Mouse (Mus musculus) midbrain, embryonic 14.5 days (tissue): ENCODE results near the gene Irx4. TPM values are rescaled to one million over a fixed set of nuclear protein-coding genes. Genes with fewer than 3 reads are reported as not detected.

Experiments used
- ATAC-seq: fragments of 200-750 bp; cut with Nextera tagmentation; 2 replicates; pipeline ENCODE4 v1.8.0; 2017; ENCODE audit warnings: moderate number of reproducible peaks, moderate library complexity; ENCODE audit not compliant: low FRiP score, low TSS enrichment
- DNase-seq: peaks from one replicate; pipeline ENCODE4 v3.0.0-alpha.2; 2015
- H3K27ac ChIP-seq: fragments of 300-500 bp; sonication (generic); replicated peaks from 2 replicates; pipeline ENCODE4 v1.5.1; 2014; ENCODE audit warnings: mild to moderate bottlenecking, low read depth, low read length, moderate library complexity
- H3K27me3 ChIP-seq: fragments of 300-500 bp; sonication (generic); 2 replicates; pipeline ENCODE4 v1.6.1; 2014; ENCODE audit warnings: low read length, control low read depth, mixed read lengths; ENCODE audit not compliant: control insufficient read depth, insufficient read depth
- H3K36me3 ChIP-seq: fragments of 300-500 bp; sonication (generic); 2 replicates; pipeline ENCODE4 v1.6.1; 2014; ENCODE audit warnings: low read length, control low read depth; ENCODE audit not compliant: control insufficient read depth, insufficient read depth
- H3K4me1 ChIP-seq: fragments of 300-500 bp; sonication (generic); 2 replicates; pipeline ENCODE4 v1.6.1; 2014; ENCODE audit warnings: mild to moderate bottlenecking, antibody characterized with exemption, low read length, control low read depth; ENCODE audit not compliant: control insufficient read depth, insufficient read depth
- H3K4me2 ChIP-seq: fragments of 300-500 bp; sonication (generic); 2 replicates; pipeline ENCODE4 v1.6.1; 2014; ENCODE audit warnings: mild to moderate bottlenecking, low read length, moderate library complexity
- H3K4me3 ChIP-seq: fragments of 300-500 bp; sonication (generic); replicated peaks from 2 replicates; pipeline ENCODE4 v1.5.1; 2014; ENCODE audit warnings: low read depth, low read length
- H3K9ac ChIP-seq: fragments of 300-500 bp; sonication (generic); replicated peaks from 2 replicates; pipeline ENCODE4 v1.6.1; 2014; ENCODE audit warnings: mild to moderate bottlenecking, low read length, moderate library complexity
- H3K9me3 ChIP-seq: fragments of 300-500 bp; sonication (generic); 2 replicates; pipeline ENCODE4 v1.6.1; 2016; ENCODE audit warnings: low read length, control low read depth, mixed read lengths; ENCODE audit not compliant: control insufficient read depth
- WGBS: fragments of 180-500 bp; shearing (Covaris S2); extraction: QIAGEN DNeasy Blood & Tissue Kit; methylation state at CpG from one replicate; pipeline ENCODE4 v1.1.7; 2014; 5-methylcytosine and 5-hydroxymethylcytosine counted together
- polyA plus RNA-seq: library from polyadenylated mRNA; unstranded; fragments of >200 nt; fragmentation: Nextera tagmentation; extraction: Ambion mirVana; gene quantifications from 2 replicates; pipeline ENCODE4 v1.2.1, GENCODE M21; 2014

Irx4 gene
- polyA plus RNA-seq, 1 experiment from 2014 or later, result 2.3 TPM

DNA sequence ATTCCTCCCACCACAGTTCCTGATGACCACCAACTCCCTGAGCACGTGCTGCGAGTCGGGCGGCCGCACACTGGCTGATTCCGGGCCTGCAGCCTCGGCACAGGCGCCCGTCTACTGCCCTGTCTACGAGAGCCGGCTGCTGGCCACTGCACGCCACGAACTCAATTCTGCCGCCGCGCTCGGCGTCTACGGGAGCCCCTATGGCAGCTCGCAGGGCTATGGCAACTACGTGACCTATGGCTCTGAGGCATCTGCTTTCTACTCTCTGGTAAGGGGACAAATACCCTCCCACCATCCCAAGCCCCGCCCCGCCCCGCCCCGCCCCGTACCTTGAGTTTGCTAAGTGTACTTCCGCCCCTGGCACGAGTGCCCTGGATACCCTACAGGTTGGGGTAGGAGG is 5.2 kb downstream of the Irx4 start:
- no peak; the same call in 1 of the 2 replicates for ATAC-seq
- no peaks in the 10 kb centered on the region for H3K36me3 ChIP-seq
- H3K9ac ChIP-seq, result no peak overlapping the region
- peaks cover 27% of the 10 kb centered on the region for H3K4me1 ChIP-seq
- H3K27ac ChIP-seq, result no peak overlapping the region
- H3K4me3 ChIP-seq, result 0 out of 2 replicates have a peak overlapping the region, but pooled peaks have one; percentile 1
- DNase-seq, result peak; percentile 70
- H3K4me2 ChIP-seq, result peak overlapping the region; percentile 39
- no peaks in the 10 kb centered on the region for H3K9me3 ChIP-seq
- under 1% methylated on average over 28 of the region's 28 CpGs for WGBS
- peaks cover 97% of the 10 kb centered on the region for H3K27me3 ChIP-seq

GRCm38 (mm10) chr13:73267551-73267950 is 7.3 kb downstream of the Irx4 start:
- Histone ChIP-seq H3K4me3 (no peak overlapping the region), H3K4me2 (no peak overlapping the region), H3K27me3 (peaks cover 91% of the 10 kb centered on the region), H3K36me3 (no peaks in the 10 kb centered on the region), H3K9me3 (no peaks in the 10 kb centered on the region), H3K4me1 (peaks cover 33% of the 10 kb centered on the region), H3K9ac (no peak overlapping the region), H3K27ac (no peak overlapping the region)
- 6% methylated on average over 10 of the region's 10 CpGs for WGBS
- ATAC-seq (no peak), DNase-seq (no peak)

- H3K27me3 ChIP-seq, result peaks cover 92% of the 10 kb centered on the region
- ATAC-seq, result no peak
- 1% methylated on average over 20 of the region's 20 CpGs for WGBS
- no peak overlapping the region for H3K27ac ChIP-seq
- no peak overlapping the region for H3K4me3 ChIP-seq
- peak; percentile 43 for DNase-seq
- H3K4me1 ChIP-seq, result peaks cover 23% of the 10 kb centered on the region
- no peak overlapping the region for H3K9ac ChIP-seq
- H3K4me2 ChIP-seq, result no peak overlapping the region
- no peaks in the 10 kb centered on the region for H3K36me3 ChIP-seq
- no peaks in the 10 kb centered on the region for H3K9me3 ChIP-seq
Observed at GRCm38 (mm10) chr13:73268702-73269101, 8.4 kb downstream of the Irx4 start.

- DNase-seq, result no peak
- Histone ChIP-seq H3K4me3 (no peak overlapping the region), H3K27me3 (peaks cover 92% of the 10 kb centered on the region), H3K27ac (no peak overlapping the region), H3K9ac (no peak overlapping the region), H3K9me3 (no peaks in the 10 kb centered on the region), H3K4me2 (no peak overlapping the region), H3K4me1 (peaks cover 21% of the 10 kb centered on the region), H3K36me3 (no peaks in the 10 kb centered on the region)
- no peak for ATAC-seq
- WGBS, result 7% methylated on average over 15 of the region's 15 CpGs
Observed at GRCm38 (mm10) chr13:73269251-73269650, 9.0 kb downstream of the Irx4 start.

- no peak for ATAC-seq
- no peaks in the 10 kb centered on the region for H3K36me3 ChIP-seq
- no peak overlapping the region for H3K4me3 ChIP-seq
- H3K27me3 ChIP-seq, result peaks cover 92% of the 10 kb centered on the region
- 15% methylated on average over 3 of the region's 3 CpGs for WGBS
- peaks cover 21% of the 10 kb centered on the region for H3K4me1 ChIP-seq
- no peak overlapping the region for H3K9ac ChIP-seq
- no peaks in the 10 kb centered on the region for H3K9me3 ChIP-seq
- no peak for DNase-seq
- no peak overlapping the region for H3K27ac ChIP-seq
- no peak overlapping the region for H3K4me2 ChIP-seq
Observed at GRCm38 (mm10) chr13:73269891-73270290, 9.6 kb downstream of the Irx4 start.

- no peaks in the 10 kb centered on the region for H3K9me3 ChIP-seq
- DNase-seq (peak; percentile 54), ATAC-seq (no peak)
- H3K36me3 ChIP-seq, result no peaks in the 10 kb centered on the region
- H3K4me2 ChIP-seq, result peak overlapping the region; percentile 46
- peaks cover 16% of the 10 kb centered on the region for H3K4me1 ChIP-seq
- H3K4me3 ChIP-seq, result no peak overlapping the region
- peaks cover 88% of the 10 kb centered on the region for H3K27me3 ChIP-seq
- 2% methylated on average over 22 of the region's 22 CpGs for WGBS
- no peak overlapping the region for H3K27ac ChIP-seq
- no peak overlapping the region for H3K9ac ChIP-seq
Observed at GRCm38 (mm10) chr13:73270451-73271081, 10.3 kb downstream of the Irx4 start.

- peaks cover 78% of the 10 kb centered on the region for H3K27me3 ChIP-seq
- peak overlapping the region; percentile 3; the same call in 1 of the 2 replicates for H3K9ac ChIP-seq
- DNase-seq (peak; percentile 74), ATAC-seq (peak; percentile 22; the same call in 1 of the 2 replicates)
- WGBS, result 1% methylated on average over 53 of the region's 53 CpGs
- H3K36me3 ChIP-seq, result no peaks in the 10 kb centered on the region
- peak overlapping the region; percentile 22 for H3K4me3 ChIP-seq
- H3K4me1 ChIP-seq, result peaks cover 15% of the 10 kb centered on the region
- no peak overlapping the region; the same call in 1 of the 2 replicates for H3K27ac ChIP-seq
- H3K9me3 ChIP-seq, result no peaks in the 10 kb centered on the region
- H3K4me2 ChIP-seq, result peak overlapping the region; percentile 46
Observed at GRCm38 (mm10) chr13:73271336-73272242, 11.3 kb downstream of the Irx4 start.

DNA sequence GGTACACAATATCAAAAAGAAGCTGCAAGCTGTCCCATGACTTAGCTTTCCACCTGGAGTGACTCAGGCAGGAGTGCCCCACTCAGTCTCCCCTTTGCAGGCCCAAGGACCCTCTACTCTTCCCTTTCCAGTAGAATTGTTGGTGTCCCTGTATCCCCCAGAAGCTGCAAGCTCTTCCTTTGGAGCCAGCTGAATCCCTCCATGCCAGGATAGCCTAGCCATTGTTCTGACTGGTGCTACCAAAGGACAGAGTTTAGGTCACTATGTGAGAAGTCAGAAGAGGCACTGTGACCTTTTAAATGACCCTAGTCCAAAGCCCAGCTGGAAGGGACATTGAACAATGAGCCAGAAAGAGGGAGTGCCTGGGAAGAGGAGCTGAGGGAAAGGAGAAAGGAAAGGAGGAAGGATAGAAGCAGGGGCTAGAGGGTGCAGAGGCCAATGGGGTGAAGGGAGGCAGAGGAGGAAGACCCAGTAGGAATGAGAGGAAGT is 12.6 kb downstream of the Irx4 start:
- H3K36me3 ChIP-seq, result no peaks in the 10 kb centered on the region
- ATAC-seq (no peak), DNase-seq (no peak)
- H3K4me1 ChIP-seq, result peaks cover 15% of the 10 kb centered on the region
- no peak overlapping the region for H3K9ac ChIP-seq
- H3K4me2 ChIP-seq, result no peak overlapping the region
- no peak overlapping the region for H3K27ac ChIP-seq
- H3K27me3 ChIP-seq, result peaks cover 66% of the 10 kb centered on the region
- H3K9me3 ChIP-seq, result no peaks in the 10 kb centered on the region
- H3K4me3 ChIP-seq, result no peak overlapping the region
